Mouse (Mus musculus): Measurements from ENCODE around the gene Nrip2.

DNA sequence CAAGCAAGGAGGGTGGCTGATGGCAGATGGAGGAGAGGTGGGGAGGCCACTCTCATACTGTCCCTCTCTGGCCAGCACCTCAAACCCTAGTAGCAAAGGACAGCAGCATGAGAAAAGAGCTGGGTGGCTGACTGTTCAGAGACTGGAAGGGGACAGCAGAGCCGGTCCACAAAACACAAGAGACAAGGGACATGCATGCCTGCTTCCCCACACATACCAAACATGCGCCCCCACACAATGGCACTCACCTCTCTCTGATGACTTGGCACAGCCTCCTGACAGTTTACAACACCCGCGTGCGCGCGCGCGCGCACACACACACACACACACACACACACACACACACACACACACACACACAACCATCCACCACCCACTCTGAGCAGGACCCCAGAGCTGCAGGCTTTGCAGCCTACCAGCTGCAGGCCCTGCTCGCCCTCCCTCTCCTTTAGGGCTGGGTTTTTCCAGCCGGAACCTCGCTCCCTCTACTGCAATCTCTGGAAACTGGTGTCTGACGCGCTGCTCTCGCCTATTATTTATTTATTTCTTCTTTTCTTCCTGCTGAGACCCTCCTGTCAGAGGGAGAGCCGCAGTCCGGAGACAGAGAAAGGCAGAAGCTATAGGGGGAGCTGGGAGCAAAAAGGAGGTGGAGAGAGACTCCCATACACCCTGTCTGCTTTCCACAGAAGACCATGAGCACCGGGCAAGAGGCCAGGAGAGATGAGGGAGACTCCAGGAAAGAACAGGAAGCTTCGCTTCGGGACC, 507 bp downstream of the Nrip2 start:
- TF ChIP-seq POLR2A (IDR thresholded peaks at IDR 0.05; ENCODE audit: borderline replicate concordance, low read depth, low read length) (no peak), CTCF (IDR thresholded peaks at IDR 0.05; ENCODE audit: low read depth, low read length) (no peak)

Measured in bone marrow macrophage, adult 2 months (primary cell).